Mouse (Mus musculus): ENCODE measurements around the gene Cmya5.

GRCm38 (mm10) chr13:93098596-93098995 is 45.9 kb downstream of the Cmya5 start:
- TF ChIP-seq TAL1 (IDR thresholded peaks at IDR 0.05; ENCODE audit: low read length), result no peak
- no peak for TF ChIP-seq GATA1 (IDR thresholded peaks at IDR 0.05; ENCODE audit: low read length)
